Mouse (Mus musculus) heart, embryonic 12.5 days (tissue): ENCODE data around the gene 4930426L09Rik. TPM values are rescaled to one million over a fixed set of nuclear protein-coding genes. Genes with fewer than 3 reads are reported as not detected.
A peak's percentile ranks its signal among the peaks of the same experiment; 100 is the strongest.

Source experiments
- ATAC-seq: fragments of 200-750 bp; cut with Nextera tagmentation; 2 replicates; pipeline ENCODE4 v1.8.0; 2017; ENCODE audit warnings: moderate TSS enrichment, moderate library complexity; ENCODE audit not compliant: insufficient number of reproducible peaks, low FRiP score
- H3K27ac ChIP-seq: fragments of 300-500 bp; sonication (generic); 2 replicates; pipeline ENCODE4 v1.5.1; 2016; ENCODE audit warnings: mild to moderate bottlenecking, moderate library complexity; ENCODE audit not compliant: poor library complexity, severe bottlenecking
- H3K27me3 ChIP-seq: fragments of 300-500 bp; sonication (generic); replicated peaks from 2 replicates; pipeline ENCODE4 v1.6.1; 2016; ENCODE audit warnings: mild to moderate bottlenecking, moderate library complexity
- H3K36me3 ChIP-seq: fragments of 300-500 bp; sonication (generic); 2 replicates; pipeline ENCODE4 v1.6.1; 2016; ENCODE audit warnings: mild to moderate bottlenecking, moderate library complexity
- H3K4me1 ChIP-seq: fragments of 300-500 bp; sonication (generic); replicated peaks from 2 replicates; pipeline ENCODE4 v1.6.1; 2016; ENCODE audit warnings: mild to moderate bottlenecking
- H3K4me2 ChIP-seq: fragments of 300-500 bp; sonication (generic); 2 replicates; pipeline ENCODE4 v1.6.1; 2016; ENCODE audit warnings: mild to moderate bottlenecking, moderate library complexity
- H3K4me3 ChIP-seq: fragments of 300-500 bp; sonication (generic); 2 replicates; pipeline ENCODE4 v1.5.1; 2016; ENCODE audit warnings: mild to moderate bottlenecking
- H3K9ac ChIP-seq: fragments of 300-500 bp; sonication (generic); 2 replicates; pipeline ENCODE4 v1.6.1; 2016; ENCODE audit warnings: mild to moderate bottlenecking, moderate library complexity
- H3K9me3 ChIP-seq: fragments of 300-500 bp; sonication (generic); replicated peaks from 2 replicates; pipeline ENCODE4 v1.6.1; 2016; ENCODE audit warnings: mild to moderate bottlenecking, moderate library complexity
- WGBS: fragments of 180-500 bp; shearing (Covaris S2); methylation state at CpG from one replicate; pipeline ENCODE4 v1.1.7; 2016; 5-methylcytosine and 5-hydroxymethylcytosine counted together
- polyA plus RNA-seq: library from polyadenylated mRNA; unstranded; fragments of >200 nt; fragmentation: Nextera tagmentation; extraction: Ambion mirVana; gene quantifications from 2 replicates; pipeline ENCODE4 v1.2.1, GENCODE M21; 2016

The 4930426L09Rik gene
- polyA plus RNA-seq: 0.21 and 0.57 TPM in 2 replicates

- no peaks in the 10 kb centered on the region for H3K27me3 ChIP-seq
- WGBS: under 1% methylated on average over 65 of the region's 66 CpGs
- no peaks in the 10 kb centered on the region for H3K9me3 ChIP-seq
- H3K4me1 ChIP-seq: peaks cover 17% of the 10 kb centered on the region
- peak within 1 kb of the TSS; percentile 86 for H3K4me3 ChIP-seq
- peak; percentile 96 for ATAC-seq
- H3K27ac ChIP-seq: peak within 1 kb of the TSS; percentile 89
- H3K36me3 ChIP-seq: no peaks in the 10 kb centered on the region
- H3K9ac ChIP-seq: peak within 1 kb of the TSS; percentile 82
- peak within 1 kb of the TSS; percentile 99 for H3K4me2 ChIP-seq
Observed at GRCm38 (mm10) chr2:18998054-18998478, at the start of gene 4930426L09Rik, which contains the start of gene Pip4k2a. TSS of gene 4930426L09Rik (plus strand) at chr2:18998343. TSS of gene Pip4k2a (minus strand) at chr2:18998126.

- H3K27me3 ChIP-seq: no peaks in the 10 kb centered on the region
- no peak overlapping the region for H3K4me2 ChIP-seq
- H3K4me3 ChIP-seq: no peak overlapping the region
- H3K27ac ChIP-seq: no peak overlapping the region
- H3K9me3 ChIP-seq: no peaks in the 10 kb centered on the region
- H3K4me1 ChIP-seq: peaks cover 29% of the 10 kb centered on the region
- no peak for ATAC-seq
- H3K36me3 ChIP-seq: no peaks in the 10 kb centered on the region
- H3K9ac ChIP-seq: no peak overlapping the region
- 85% methylated on average over 7 of the region's 7 CpGs for WGBS
Observed at GRCm38 (mm10) chr2:18948741-18949140, 49.4 kb upstream of the 4930426L09Rik start.

DNA sequence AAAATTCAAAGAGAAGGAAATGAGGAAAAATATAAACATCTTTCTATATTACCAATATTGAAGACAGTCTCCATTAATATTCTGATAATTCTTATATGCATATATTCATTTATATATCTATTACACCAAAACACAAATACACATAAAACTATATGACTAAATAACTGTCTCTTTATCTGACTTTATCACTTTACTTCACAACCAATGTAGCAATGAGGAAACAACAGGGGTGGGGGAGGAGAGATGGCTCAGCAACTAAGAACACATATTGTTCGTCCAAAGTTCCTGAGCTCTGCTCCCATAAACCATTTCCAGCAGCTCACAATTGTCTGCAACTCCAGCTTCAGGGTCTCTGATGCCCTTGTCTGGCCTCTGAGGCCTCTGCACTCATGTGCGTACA lies 47.4 kb upstream of the 4930426L09Rik start:
- no peaks in the 10 kb centered on the region for H3K27me3 ChIP-seq
- no peaks in the 10 kb centered on the region for H3K36me3 ChIP-seq
- no peak overlapping the region for H3K4me3 ChIP-seq
- WGBS: 81% methylated on average over 2 of the region's 2 CpGs
- peaks cover 34% of the 10 kb centered on the region for H3K4me1 ChIP-seq
- no peak for ATAC-seq
- no peak overlapping the region for H3K4me2 ChIP-seq
- no peaks in the 10 kb centered on the region for H3K9me3 ChIP-seq
- no peak overlapping the region for H3K27ac ChIP-seq
- no peak overlapping the region for H3K9ac ChIP-seq

- Histone ChIP-seq H3K4me2 (no peak overlapping the region), H3K36me3 (no peaks in the 10 kb centered on the region), H3K4me1 (peaks cover 41% of the 10 kb centered on the region), H3K27me3 (no peaks in the 10 kb centered on the region), H3K27ac (no peak overlapping the region), H3K9ac (no peak overlapping the region), H3K4me3 (no peak overlapping the region), H3K9me3 (no peaks in the 10 kb centered on the region)
- ATAC-seq: no peak
- WGBS: 52% methylated on average over 7 of the region's 7 CpGs
Observed at GRCm38 (mm10) chr2:18952102-18952673, 46.0 kb upstream of the 4930426L09Rik start.

GRCm38 (mm10) chr2:18954422-18954821 lies 43.7 kb upstream of the 4930426L09Rik start:
- no peak for ATAC-seq
- Histone ChIP-seq H3K9ac (no peak overlapping the region), H3K9me3 (no peaks in the 10 kb centered on the region), H3K4me3 (no peak overlapping the region), H3K36me3 (no peaks in the 10 kb centered on the region), H3K4me2 (no peak overlapping the region), H3K4me1 (peaks cover 49% of the 10 kb centered on the region), H3K27ac (no peak overlapping the region), H3K27me3 (no peaks in the 10 kb centered on the region)
- WGBS: 72% methylated on average over 4 of the region's 4 CpGs

DNA sequence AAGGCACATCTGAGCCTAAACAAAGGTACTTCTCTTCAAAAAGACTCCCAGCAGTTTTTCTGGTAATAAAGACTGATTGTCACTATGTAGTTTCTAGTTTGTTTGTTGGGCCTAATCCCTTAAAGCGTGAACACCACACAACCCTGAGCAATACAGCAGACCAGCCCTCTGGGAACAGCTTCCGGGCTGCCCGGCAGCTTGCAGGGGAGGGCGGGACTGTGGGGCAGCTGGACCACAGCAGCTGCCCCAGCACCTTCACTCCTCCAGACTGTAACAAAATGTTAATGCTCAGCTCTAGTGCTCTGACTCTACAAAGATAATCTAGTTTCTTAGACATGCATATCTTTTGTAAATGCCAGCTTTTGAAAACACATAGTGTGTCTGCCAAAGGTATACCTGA lies 43.1 kb upstream of the 4930426L09Rik start:
- Histone ChIP-seq H3K27ac (no peak overlapping the region), H3K27me3 (no peaks in the 10 kb centered on the region), H3K4me3 (no peak overlapping the region), H3K9ac (no peak overlapping the region), H3K9me3 (no peaks in the 10 kb centered on the region), H3K4me2 (no peak overlapping the region), H3K4me1 (peaks cover 48% of the 10 kb centered on the region), H3K36me3 (no peaks in the 10 kb centered on the region)
- ATAC-seq: no peak
- WGBS: 42% methylated on average over 4 of the region's 4 CpGs

DNA sequence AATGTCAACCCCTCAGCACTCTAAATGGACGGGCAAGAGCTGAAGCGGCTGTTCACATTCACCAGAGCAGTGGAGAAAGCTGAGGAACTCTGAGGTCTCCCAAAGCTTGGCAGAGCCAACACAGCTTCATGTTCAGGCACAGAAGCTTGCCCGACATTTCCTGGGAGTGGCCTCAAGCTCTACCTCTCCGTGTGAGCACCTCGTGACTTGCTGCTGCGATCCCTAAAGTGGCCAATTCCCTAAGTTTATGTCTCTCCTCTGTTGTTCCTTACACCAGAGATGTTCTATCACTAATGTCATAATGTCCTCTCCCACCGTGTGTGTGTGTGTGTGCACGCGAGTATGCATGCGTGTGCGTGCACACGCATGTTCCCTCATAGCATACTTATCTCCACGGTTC lies 42.5 kb upstream of the 4930426L09Rik start:
- H3K27ac ChIP-seq: no peak overlapping the region
- H3K9ac ChIP-seq: no peak overlapping the region
- H3K4me2 ChIP-seq: no peak overlapping the region
- H3K4me1 ChIP-seq: peaks cover 51% of the 10 kb centered on the region
- no peak for ATAC-seq
- 79% methylated on average over 13 of the region's 13 CpGs for WGBS
- no peaks in the 10 kb centered on the region for H3K27me3 ChIP-seq
- H3K9me3 ChIP-seq: no peaks in the 10 kb centered on the region
- H3K4me3 ChIP-seq: no peak overlapping the region
- no peaks in the 10 kb centered on the region for H3K36me3 ChIP-seq

- H3K9me3 ChIP-seq: no peaks in the 10 kb centered on the region
- ATAC-seq: no peak
- H3K4me2 ChIP-seq: no peak overlapping the region
- H3K4me1 ChIP-seq: peaks cover 58% of the 10 kb centered on the region
- no peaks in the 10 kb centered on the region for H3K36me3 ChIP-seq
- no peak overlapping the region for H3K9ac ChIP-seq
- H3K27ac ChIP-seq: no peak overlapping the region
- no peaks in the 10 kb centered on the region for H3K27me3 ChIP-seq
- WGBS: 87% methylated on average over 3 of the region's 3 CpGs
- no peak overlapping the region for H3K4me3 ChIP-seq
Observed at GRCm38 (mm10) chr2:18956424-18956823, 41.7 kb upstream of the 4930426L09Rik start.

GRCm38 (mm10) chr2:18956945-18957344 lies 41.2 kb upstream of the 4930426L09Rik start:
- no peaks in the 10 kb centered on the region for H3K36me3 ChIP-seq
- no peak overlapping the region; the same call in 1 of the 2 replicates for H3K4me3 ChIP-seq
- H3K27ac ChIP-seq: 0 out of 2 replicates have a peak overlapping the region, but pooled peaks have one; percentile 32
- WGBS: 12% methylated on average over 7 of the region's 7 CpGs
- H3K9me3 ChIP-seq: no peaks in the 10 kb centered on the region
- no peaks in the 10 kb centered on the region for H3K27me3 ChIP-seq
- no peak overlapping the region for H3K9ac ChIP-seq
- peak; percentile 66; the same call in 1 of the 2 replicates for ATAC-seq
- H3K4me2 ChIP-seq: peak overlapping the region; percentile 34
- H3K4me1 ChIP-seq: peaks cover 58% of the 10 kb centered on the region

DNA sequence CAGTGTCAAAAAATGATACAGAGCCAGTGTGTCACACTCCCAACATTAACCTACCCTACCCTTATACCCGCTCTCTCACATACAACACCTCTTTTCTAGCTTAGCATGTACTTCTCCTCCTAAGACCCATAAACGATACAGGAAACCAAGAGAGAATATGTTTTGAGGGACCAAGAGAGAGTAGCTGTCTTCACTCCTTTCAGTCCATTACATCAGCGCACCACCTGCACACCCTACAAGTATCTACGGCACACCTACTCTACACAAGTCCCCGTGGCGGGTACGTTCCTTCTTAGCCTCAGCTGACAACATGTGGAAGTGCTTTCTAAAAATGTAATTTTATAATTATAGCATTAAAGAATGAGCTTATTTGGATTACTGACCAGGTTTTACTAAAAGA lies 40.7 kb upstream of the 4930426L09Rik start:
- peak overlapping the region; percentile 34 for H3K4me2 ChIP-seq
- H3K36me3 ChIP-seq: no peaks in the 10 kb centered on the region
- no peak overlapping the region for H3K4me3 ChIP-seq
- H3K9me3 ChIP-seq: no peaks in the 10 kb centered on the region
- peak; percentile 20; the same call in 1 of the 2 replicates for ATAC-seq
- WGBS: 67% methylated on average over 7 of the region's 7 CpGs
- H3K9ac ChIP-seq: no peak overlapping the region
- H3K27ac ChIP-seq: 0 out of 2 replicates have a peak overlapping the region, but pooled peaks have one; percentile 32
- no peaks in the 10 kb centered on the region for H3K27me3 ChIP-seq
- H3K4me1 ChIP-seq: peaks cover 53% of the 10 kb centered on the region

GRCm38 (mm10) chr2:18958044-18958443 lies 40.1 kb upstream of the 4930426L09Rik start:
- 78% methylated on average over 9 of the region's 9 CpGs for WGBS
- no peaks in the 10 kb centered on the region for H3K27me3 ChIP-seq
- H3K9me3 ChIP-seq: no peaks in the 10 kb centered on the region
- ATAC-seq: no peak
- H3K36me3 ChIP-seq: no peaks in the 10 kb centered on the region
- H3K4me1 ChIP-seq: peaks cover 49% of the 10 kb centered on the region
- H3K9ac ChIP-seq: no peak overlapping the region
- H3K4me3 ChIP-seq: no peak overlapping the region
- H3K4me2 ChIP-seq: peak overlapping the region; percentile 34
- H3K27ac ChIP-seq: no peak overlapping the region

DNA sequence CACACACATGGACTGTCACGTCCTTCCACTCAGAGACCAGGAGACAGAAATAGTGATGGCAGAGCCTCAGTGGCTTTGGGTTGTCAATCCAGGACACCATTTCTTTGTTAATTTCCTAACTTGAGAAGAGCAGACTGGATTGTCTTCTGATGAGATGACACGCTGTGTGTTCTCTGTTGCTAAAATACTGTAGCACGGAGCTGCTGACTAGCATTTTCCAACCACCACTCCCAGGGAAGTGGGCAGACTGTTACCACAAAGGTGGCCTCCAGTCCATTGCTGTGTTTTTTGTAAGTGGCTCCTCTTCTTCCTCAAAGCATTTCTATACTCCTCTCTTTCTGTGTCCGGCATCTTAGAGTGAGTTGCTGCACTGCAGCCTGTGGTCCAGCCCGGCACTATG lies 39.6 kb upstream of the 4930426L09Rik start:
- H3K4me1 ChIP-seq: peaks cover 49% of the 10 kb centered on the region
- H3K27me3 ChIP-seq: no peaks in the 10 kb centered on the region
- no peak for ATAC-seq
- no peak overlapping the region for H3K9ac ChIP-seq
- H3K27ac ChIP-seq: no peak overlapping the region
- no peaks in the 10 kb centered on the region for H3K36me3 ChIP-seq
- H3K9me3 ChIP-seq: no peaks in the 10 kb centered on the region
- no peak overlapping the region for H3K4me2 ChIP-seq
- no peak overlapping the region for H3K4me3 ChIP-seq
- WGBS: 87% methylated on average over 5 of the region's 5 CpGs
